Mouse (Mus musculus) hindbrain, embryonic 12.5 days (tissue): ENCODE results near the gene Tpcn2. TPM values are rescaled to one million over a fixed set of nuclear protein-coding genes. Genes with fewer than 3 reads are reported as not detected.

Experiments used
- ATAC-seq: fragments of 200-750 bp; cut with Nextera tagmentation; 2 replicates; pipeline ENCODE4 v1.8.0; 2017; ENCODE audit warnings: moderate TSS enrichment; ENCODE audit not compliant: low FRiP score
- H3K27ac ChIP-seq: fragments of 300-500 bp; sonication (generic); 2 replicates; pipeline ENCODE4 v1.5.1; 2016; ENCODE audit warnings: mild to moderate bottlenecking
- H3K27me3 ChIP-seq: fragments of 300-500 bp; sonication (generic); 2 replicates; pipeline ENCODE4 v1.6.1; 2016; ENCODE audit warnings: mild to moderate bottlenecking
- H3K36me3 ChIP-seq: fragments of 300-500 bp; sonication (generic); 2 replicates; pipeline ENCODE4 v1.6.1; 2016; ENCODE audit warnings: mild to moderate bottlenecking
- H3K4me1 ChIP-seq: fragments of 300-500 bp; sonication (generic); 2 replicates; pipeline ENCODE4 v1.6.1; 2016
- H3K4me2 ChIP-seq: fragments of 300-500 bp; sonication (generic); replicated peaks from 2 replicates; pipeline ENCODE4 v1.6.1; 2016; ENCODE audit warnings: mild to moderate bottlenecking
- H3K4me3 ChIP-seq: fragments of 300-500 bp; sonication (generic); 2 replicates; pipeline ENCODE4 v1.5.1; 2016; ENCODE audit warnings: mild to moderate bottlenecking
- H3K9ac ChIP-seq: fragments of 300-500 bp; sonication (generic); 2 replicates; pipeline ENCODE4 v1.6.1; 2016; ENCODE audit warnings: mild to moderate bottlenecking, moderate library complexity
- H3K9me3 ChIP-seq: fragments of 300-500 bp; sonication (generic); replicated peaks from 2 replicates; pipeline ENCODE4 v1.6.1; 2016; ENCODE audit warnings: mild to moderate bottlenecking
- WGBS: fragments of 180-500 bp; shearing (Covaris S2); methylation state at CpG from one replicate; pipeline ENCODE4 v1.1.7; 2016; 5-methylcytosine and 5-hydroxymethylcytosine counted together
- polyA plus RNA-seq: library from polyadenylated mRNA; unstranded; fragments of >200 nt; fragmentation: Nextera tagmentation; extraction: Ambion mirVana; gene quantifications from 2 replicates; pipeline ENCODE4 v1.2.1, GENCODE M21; 2016

The Tpcn2 gene
- polyA plus RNA-seq, 1 experiment from 2014 or later: 6.8 TPM

- no peak for ATAC-seq
- peaks cover 12% of the 10 kb centered on the region for H3K9me3 ChIP-seq
- H3K4me2 ChIP-seq: no peak overlapping the region
- H3K4me1 ChIP-seq: 0 out of 2 replicates have a peak, but pooled peaks cover 2% of the 10 kb centered on the region
- no peak overlapping the region for H3K9ac ChIP-seq
- H3K36me3 ChIP-seq: no peaks in the 10 kb centered on the region
- no peaks in the 10 kb centered on the region for H3K27me3 ChIP-seq
- no peak overlapping the region for H3K27ac ChIP-seq
- WGBS: 93% methylated on average over 1 of the region's 1 CpGs
- no peak overlapping the region for H3K4me3 ChIP-seq
Measured at GRCm38 (mm10) chr7:145137871-145138270, 145.9 kb downstream of the Tpcn2 start.

- Histone ChIP-seq H3K4me1 (0 out of 2 replicates have a peak, but pooled peaks cover 2% of the 10 kb centered on the region), H3K9ac (no peak overlapping the region), H3K36me3 (no peaks in the 10 kb centered on the region), H3K4me2 (no peak overlapping the region), H3K9me3 (peaks cover 12% of the 10 kb centered on the region), H3K27ac (no peak overlapping the region), H3K4me3 (no peak overlapping the region), H3K27me3 (no peaks in the 10 kb centered on the region)
- WGBS: 93% methylated on average over 4 of the region's 4 CpGs
- ATAC-seq: no peak
Measured at GRCm38 (mm10) chr7:145136831-145137230, 147.0 kb downstream of the Tpcn2 start.

Other genes starting within 250 kb of the Tpcn2 start
- 0.35 TPM in 1 of 2 replicates, not detected in the other for gene 1810010D01Rik, start 75.9 kb downstream of the Tpcn2 start, polyA plus RNA-seq
- 0.99 and 1.1 TPM in 2 replicates for gene Mrgprf, start 16.8 kb upstream of the Tpcn2 start, polyA plus RNA-seq
- gene Mrgprd, start 30.8 kb upstream of the Tpcn2 start, polyA plus RNA-seq: not detected in 2 replicates